Mouse (Mus musculus) cerebellum, postnatal 25 days (tissue): ENCODE results near the gene Galnt13.
A peak's percentile ranks its signal among the peaks of the same experiment; 100 is the strongest.
"Not testable (repeated sequence)": the region's sequence is repeated elsewhere in the genome, so short reads cannot be mapped to it uniquely, and the experiment has no call there.

Experiments
- DNase-seq, 2 experiments: peaks; one replicate each; pipeline ENCODE4 v3.0.0; 2021; ENCODE audit warnings: mixed read lengths in 2 of 2

Galnt13 gene

DNA sequence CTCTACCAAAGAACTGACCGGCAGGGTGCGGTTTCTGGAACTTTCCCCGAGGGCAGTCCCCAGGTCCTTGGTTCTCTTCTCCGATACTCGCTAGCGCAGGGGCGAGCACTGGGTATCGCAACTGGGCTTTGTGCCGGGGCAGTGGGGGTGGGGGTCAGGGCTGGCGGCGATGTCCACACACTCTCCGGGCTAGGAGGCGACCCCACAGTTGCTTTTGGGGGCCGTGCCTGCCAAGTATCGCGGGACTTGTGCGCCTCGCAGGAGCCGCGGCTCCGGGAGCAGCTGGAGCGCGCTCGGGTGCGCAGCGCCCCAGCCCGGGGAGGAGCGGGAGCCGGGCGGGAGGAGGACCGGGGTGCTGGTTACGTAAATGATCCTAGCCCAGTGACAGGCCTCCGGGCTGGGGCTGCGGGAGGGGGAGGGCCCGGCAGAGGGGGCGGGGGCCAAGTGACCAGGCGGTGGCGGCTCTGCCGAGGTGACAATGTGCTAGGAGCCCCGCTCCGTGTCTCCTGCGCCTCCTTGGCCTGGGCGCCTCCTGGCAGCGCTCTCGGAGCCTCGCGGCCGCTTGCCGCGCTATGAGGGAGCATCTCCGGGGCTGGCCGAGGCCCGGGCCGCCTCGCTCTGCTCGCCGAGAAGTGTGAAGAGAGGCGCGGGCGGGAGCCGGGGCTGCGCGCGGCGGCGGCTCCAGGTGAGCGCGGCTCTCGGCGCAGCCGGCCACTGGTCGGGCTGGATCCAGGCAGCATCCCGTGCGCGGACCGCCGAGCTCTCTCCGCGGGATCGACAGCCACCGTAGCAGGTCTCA is at the start of gene Galnt13:
Gene Galnt13 (plus strand): TSS at position 381 of the 799 bp plus-strand sequence.
- DNase-seq, result peak; percentile 94 to 95

DNA sequence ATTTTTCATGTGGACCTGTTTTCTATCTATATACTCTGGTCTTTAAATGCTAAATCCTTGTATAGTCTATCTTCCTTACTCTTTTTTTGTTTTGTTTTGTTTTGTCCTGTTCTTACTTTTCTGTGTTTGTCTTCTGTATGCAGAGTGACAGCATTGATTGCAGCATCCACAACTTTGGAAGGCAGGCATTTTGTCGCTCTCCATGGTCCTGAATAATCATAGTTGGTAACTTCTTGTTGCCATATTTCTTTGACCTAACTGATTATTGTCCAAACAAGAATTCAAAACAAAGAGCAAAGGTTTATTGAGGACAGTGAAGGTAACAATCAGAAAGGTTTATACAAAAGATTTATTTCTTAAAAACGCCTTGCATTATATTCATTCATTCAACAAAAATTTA is 5.1 kb upstream of the Galnt13 start:
- DNase-seq, result no peak

DNA sequence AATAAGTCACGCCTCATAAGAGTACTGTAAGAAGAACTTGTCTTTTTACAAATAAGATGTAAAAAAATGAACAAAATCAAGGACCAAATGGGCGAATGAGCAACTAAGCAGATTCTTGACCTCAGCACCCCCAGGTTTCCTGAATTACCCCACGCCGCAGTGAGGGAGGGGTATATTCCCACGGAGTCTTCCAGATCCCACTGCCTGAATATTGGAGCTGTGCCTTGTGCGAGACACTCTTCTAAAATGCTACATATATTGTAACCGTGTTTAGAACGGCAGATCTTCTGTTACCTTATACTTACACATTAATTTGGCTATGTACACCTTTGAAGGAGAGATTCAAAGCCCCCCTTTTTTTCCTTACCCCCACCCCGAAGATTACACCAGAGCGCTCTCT is 737 bp upstream of the Galnt13 start:
- DNase-seq, result peak; percentile 28 to 38

DNA sequence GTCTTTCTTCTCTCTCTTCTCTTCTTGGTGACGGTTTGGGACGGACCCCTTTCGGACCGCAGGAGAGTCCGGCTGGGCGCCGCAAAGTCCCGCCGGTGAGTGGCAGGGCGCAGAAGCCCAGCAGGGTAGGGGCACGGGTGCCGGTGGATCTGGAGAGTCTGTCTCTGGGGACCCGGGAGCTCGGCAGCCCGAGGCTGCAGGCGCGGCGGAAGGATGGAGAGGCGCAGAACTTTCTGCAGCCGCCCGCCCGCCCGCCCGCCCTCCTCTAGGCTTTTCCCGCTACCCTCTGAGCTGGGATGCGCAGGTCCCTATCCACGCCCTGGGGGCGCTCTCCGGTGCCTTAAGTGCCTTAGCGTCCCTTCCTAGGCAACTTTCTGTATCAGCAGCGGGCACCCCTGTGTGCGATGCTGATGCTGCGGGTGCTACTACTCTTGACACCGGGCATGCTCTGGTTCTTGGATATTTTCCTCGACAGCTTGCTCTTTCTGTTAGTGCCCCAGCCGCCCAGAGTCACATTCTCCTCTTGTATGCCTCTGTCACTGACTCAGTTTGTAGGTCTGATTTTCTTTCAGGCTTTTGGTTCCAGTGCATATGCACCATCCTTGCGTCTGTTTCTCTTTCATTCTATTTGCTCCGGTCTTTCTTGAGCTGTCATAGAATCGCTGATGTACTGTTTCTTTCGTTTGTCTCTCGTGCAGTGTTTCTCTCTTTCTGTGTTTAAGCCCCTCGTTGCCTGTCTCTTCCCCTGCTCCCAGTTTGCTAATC is 801 bp downstream of the Galnt13 start:
- DNase-seq, result peak; percentile 79 to 87

DNA sequence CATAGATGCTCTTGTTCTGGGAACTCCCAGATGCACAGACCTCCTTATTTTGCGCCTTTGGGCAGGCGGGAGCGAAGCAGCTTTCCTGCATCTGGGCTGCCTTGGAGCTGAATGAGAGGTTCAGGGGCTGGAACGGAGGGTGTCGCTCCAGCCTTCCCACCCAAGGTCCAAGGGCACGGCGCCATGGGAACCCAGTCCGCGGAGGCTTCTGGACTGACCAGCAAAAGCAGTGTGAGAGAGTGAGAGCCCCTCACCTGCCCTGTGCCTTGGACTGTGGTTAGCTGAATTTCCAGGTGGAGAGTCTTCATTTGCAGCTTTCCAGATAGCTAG is 1.3 kb downstream of the Galnt13 start:
- peak; percentile 77 to 84 for DNase-seq

DNA sequence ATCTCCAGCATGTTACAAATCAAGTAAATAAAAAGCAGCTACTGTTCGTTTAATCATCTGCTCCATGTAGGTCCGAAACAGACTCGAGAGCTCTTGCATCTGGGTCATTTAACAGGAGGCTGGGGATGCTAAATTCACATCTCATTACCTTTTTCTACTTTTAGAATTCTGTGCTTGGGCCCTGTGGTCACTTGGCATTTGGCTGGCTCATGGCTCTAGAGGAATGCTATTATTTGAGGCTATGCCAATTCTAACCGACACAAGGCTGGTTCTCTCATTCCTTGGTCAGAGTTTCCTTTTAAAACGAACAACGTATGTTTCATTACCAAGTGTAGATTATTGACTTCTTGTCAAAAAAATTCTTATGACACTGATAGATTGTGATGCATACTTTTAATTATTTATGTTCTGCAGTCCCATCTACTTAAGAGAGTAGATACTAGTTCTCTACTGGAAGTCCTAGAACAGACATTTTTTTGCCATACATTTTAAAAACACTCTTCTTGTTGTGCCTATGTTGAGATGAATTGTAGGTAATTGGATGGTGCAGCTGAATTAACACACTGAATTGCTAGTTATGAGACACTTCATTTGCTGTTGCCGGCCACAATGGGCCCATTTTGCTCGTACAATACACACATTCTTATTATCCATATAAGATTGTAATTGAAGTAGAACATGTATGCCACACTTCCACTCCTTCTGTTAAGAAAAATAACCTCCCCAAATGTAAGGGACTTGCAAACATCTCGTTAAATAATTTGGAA is 6.8 kb downstream of the Galnt13 start:
- DNase-seq, result peak; percentile 65 to 79

DNA sequence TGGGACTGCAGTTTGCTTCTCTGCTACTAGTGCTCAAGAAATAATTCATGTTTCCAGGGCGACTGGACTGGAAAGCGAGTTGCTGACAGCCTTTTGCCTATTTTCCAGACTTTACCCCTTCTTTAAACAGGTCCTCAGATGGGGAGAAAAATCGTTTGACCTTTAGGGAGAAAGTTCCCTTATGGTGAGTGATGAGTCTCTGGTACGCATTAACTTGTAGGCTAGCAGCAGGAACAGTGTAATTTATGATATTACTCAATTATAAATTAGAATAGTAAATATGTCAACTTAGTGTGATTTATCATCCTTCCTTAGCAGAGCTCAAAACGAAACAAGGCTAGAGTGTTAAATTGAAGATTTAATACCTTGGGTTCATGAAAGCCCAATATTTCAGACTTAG is 47.3 kb downstream of the Galnt13 start:
- DNase-seq, result no peak

DNA sequence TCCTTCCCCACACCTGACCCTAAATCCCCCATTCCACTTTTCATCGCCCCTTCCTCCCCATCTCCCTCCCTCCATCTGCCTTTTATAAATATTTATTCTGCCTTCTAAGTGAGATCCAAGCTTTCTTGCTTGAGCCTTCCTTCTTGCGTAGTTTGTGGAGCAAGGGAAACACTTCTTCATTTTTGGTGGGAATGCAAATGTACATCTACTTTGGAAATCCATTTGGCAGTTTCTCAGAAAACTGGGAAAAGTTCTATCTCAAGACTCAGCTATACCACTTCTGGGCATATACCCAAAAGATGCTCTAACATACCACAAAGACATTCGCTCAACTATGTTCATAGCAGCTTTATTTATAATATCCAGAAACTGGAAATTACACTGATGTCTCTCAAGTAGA is 86.9 kb downstream of the Galnt13 start:
- DNase-seq, result no peak

DNA sequence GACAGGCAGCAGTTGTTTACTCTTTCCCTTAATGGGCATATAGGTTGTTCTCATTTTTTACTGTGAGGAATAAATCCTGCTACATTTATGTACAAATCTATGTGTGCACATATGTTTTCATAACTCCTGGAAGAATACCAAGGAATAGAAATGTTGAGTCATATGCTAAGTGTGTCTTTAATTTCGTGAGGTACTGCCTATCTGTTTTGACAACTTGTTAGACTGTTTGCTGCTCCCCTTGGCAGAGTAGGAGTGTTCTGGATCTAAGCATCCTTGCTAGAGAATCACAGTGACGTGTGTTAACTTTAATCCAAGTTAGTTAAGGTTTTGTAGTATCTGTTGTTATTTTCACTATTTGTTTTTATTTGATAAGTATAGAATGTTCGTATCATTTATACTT is 91.0 kb downstream of the Galnt13 start:
- DNase-seq, result no peak

DNA sequence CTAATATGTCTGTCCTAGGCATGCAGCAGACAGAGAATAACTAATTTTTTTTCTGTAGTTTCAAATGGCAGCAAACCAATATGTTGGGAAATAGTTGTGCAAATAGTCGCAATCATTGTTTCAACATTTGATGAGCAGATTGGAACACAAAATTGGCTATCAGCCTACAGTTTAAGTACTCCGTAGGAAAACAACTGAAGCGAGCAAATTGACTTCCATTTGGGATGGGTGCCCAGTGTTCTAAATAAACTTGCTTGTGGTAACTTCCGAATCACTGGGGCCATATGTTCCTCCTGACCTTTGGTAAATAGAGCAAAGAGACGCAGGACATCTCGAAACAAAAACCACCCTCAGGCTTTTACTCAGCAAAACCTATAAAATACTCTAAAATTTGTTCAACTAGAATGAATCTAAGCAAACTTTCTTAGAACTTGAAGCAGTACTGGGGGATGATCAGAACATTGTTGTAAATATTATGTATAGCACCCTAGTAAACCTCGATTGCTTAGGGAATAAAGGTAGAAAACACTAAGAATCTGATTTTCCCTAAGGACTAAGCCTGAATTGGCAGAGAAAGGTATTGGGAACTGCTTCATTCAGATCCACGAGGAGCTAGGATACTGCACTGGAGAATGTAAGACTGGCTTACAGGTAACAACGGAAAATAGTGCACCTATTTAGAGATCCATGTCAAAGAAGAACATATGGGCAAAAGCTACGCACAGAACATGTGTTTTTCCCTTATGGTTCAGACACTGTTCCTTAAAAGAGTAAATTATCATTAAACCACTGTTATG is 122.4 kb downstream of the Galnt13 start:
- DNase-seq, result peak; percentile 77 to 88

DNA sequence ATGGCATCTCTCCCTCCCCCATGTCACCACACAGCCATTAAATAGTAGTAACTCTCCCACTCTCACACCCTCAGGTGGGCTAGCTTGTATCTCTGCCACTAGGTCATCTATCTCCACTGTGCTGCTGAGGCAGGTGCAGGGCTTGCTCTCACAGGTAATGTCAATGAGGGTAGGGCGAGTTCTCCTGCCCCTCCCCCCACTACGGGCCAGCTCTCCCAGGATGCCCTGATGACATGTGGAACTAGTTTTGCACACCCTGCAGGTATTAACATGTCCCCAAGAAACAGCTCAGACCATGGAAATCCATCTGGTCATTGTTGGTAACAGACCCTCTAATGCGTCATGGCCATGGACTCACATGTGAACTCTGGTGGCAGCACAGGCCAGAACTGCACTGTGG is 129.0 kb downstream of the Galnt13 start:
- DNase-seq, result no peak

DNA sequence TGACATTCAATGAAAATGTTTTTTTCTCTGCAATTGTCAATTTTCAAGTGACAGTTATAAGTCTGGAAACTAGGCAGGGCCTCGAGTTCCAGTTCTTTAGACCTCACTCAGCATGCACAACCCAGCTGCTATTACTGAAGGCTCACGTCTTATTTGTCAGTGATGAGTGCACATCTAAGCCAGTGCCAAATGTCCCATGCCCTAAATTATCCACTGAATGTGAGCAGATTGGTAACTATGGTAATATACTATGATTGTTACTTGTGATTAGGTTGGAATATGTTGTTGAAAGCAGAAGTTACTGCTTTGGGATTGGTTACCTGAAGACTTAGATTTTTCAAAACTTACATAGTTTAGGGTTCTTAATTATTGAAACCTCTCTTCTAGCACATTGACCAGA is 131.1 kb downstream of the Galnt13 start:
- no peak for DNase-seq

DNA sequence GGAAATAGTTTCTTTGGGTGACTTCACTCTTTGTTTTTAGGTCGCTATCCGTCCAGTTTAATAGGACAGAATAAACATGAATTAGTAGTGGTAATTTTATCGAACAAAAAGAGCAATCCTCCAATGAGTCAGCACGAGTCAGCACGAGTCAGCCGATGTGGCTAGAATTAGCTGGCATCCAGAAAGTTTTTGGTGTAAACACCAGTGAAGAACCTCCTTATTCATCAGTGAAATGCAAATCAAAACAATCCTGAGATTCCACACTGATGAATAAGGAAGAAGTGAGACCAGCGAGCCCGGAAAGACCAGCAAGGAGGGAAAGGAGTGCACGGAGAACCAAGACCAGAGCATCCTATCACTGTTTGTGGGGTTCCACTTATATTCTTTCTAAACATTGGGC is 131.5 kb downstream of the Galnt13 start:
- DNase-seq, result no peak

DNA sequence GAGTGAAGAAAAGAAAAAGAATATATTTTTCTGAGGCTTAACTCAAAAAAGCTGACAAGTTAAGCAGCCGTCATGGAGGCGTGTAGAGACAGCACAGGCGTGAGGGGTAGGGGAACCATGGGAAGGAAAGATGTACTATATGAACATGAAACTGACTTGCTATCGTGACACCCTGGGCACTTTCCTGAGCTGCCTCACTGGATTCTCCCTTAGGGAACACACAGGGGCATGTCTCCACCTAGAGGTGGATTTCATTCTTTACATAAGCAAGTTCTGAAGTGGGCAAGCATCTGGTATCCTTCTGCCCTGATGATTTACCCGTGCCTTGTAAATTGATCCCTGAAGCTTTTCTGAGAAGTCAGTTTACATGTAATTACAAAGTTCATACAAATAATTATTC is 277.7 kb downstream of the Galnt13 start:
- not testable (repeated sequence) for DNase-seq

DNA sequence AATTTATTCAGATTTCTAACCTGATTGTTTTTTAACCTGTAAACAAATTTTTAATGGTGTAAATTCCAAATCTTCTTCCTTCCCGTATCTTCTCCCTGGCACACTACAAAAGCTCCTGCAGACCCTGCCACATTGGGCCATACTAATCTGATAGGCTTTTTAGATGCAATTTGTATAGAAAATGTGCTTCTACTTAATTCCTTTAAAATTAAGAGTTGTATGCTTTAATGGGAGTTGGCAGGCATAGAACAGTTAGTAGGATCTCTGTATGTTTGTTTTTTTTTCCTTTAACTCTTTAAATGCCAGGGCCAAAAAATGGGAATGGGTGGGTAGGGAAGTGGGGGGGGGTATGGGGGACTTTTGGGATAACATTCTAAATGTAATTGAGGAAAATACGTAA is 315.1 kb downstream of the Galnt13 start:
- DNase-seq, result no peak

DNA sequence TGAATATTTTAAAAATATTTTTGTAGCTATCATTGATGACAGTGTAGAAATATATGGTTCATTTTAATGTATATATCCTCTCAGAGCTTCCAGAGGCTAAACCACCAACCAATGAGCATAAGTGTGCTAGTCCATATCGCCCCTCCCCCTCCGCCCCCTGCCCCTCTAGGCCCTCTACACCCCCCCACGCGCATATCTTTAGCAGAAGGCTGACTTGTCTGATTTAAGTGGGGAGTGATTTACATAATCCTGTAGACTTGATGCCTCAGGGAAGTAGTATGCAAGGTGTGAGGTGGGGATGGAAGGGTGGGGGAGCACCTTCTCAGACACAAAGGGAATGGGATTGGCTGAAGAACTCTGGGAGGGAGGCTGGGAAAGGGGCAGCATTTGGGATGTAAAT is 323.7 kb downstream of the Galnt13 start:
- DNase-seq, result peak in 1 of 2 experiments; percentile 4

DNA sequence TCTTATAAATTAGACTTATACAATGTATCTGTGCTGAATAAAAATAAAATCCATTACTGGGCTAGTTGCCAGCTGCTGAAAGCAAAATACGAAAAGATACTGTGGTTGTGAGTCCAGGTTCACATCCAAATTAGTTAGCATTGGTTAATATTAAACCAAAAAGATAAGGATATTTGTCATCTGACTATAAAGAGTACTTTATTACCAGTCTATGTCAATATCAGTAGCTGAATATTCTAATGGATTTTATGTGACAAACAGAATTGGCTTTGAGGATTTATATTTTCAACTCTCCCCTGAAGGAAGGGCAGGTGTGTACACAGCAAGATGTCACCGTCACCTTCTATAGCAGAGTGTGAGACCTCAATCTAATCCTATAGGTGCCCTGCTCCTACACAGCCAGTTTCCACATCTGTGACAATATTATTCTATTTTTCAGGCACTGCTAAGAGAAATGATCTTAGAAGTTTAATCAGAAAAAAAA is 342.7 kb downstream of the Galnt13 start:
- no peak for DNase-seq

DNA sequence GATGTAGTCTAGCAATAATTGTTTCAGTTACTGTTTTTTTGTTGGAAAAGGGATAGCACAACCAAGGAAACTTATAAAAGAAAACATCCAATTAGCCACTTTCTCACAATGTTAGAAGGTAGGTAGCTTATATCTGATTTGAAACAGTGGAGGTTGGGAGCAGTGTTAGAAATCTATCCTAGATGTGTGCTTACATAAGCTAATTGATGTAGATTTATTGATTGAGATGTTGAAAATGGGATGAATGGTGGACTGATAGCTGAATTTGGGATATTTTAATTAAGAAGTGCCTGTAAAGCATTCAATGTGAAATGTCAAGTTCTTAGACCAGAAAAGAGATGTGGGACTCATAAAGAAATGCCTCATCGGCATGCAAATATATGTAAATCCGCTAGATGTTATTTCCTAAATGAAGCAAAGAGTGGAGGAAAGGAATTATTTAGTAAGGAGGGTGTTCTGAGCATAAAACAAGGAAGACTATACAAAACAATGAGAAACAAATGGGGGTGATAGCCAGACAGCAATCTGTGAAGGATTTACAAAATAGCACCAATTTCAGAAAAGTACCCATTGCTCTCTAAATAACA is 377.6 kb downstream of the Galnt13 start:
- DNase-seq, result no peak

DNA sequence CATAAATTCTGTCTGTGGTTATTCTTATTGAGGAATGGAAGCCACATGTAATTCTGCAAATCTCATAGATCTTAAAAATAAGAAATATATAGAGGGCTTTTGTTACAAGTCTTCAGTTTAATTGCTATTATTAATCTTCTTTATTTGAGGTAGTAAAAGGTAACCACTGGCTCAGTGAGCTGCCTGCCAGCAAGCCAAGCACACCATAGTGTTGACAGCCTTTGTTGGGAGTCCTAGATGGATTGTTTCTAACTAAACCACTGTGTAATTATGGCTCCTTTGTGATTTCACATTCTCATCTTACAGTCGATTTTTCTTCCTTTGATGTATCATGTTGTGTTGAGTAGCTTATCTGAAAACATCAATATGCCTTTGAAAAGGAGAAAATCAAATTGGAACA is 405.1 kb downstream of the Galnt13 start:
- DNase-seq, result no peak

DNA sequence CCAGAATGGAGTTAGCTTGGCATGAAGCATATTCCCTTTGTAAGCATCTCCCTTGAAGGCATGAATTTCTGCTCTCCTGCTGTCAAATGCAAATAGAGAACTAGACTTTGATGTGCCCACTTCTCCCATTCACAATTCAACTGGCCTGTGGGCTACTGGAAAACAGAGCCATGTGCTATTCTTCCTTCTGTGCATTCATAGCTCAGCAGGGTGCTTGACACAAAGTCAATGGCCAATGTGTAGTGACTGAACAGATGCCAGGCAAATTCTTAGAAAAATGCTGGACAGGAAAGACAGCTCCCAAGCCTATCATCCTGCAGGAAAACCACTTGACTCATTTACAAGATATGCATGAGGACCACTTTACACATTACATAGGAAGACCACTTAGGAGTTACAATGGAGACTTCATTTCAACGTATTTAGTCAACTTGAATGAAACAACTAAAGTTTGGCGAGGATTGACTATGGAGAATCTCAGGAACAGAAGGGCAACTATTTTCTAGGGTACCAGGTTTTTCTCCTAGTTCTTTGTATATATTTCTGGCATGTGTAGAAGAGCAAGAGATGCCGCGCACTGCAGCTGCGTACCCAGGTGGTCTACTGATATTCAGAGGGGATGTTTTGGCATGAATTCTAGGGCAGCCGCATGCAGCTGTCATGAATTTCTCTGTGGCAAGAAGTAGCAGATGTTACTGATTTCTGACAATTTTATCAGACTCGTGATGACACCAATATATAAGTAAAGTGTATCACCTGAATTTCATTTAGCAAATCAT is 470.4 kb downstream of the Galnt13 start:
- DNase-seq, result peak; percentile 65 to 78

DNA sequence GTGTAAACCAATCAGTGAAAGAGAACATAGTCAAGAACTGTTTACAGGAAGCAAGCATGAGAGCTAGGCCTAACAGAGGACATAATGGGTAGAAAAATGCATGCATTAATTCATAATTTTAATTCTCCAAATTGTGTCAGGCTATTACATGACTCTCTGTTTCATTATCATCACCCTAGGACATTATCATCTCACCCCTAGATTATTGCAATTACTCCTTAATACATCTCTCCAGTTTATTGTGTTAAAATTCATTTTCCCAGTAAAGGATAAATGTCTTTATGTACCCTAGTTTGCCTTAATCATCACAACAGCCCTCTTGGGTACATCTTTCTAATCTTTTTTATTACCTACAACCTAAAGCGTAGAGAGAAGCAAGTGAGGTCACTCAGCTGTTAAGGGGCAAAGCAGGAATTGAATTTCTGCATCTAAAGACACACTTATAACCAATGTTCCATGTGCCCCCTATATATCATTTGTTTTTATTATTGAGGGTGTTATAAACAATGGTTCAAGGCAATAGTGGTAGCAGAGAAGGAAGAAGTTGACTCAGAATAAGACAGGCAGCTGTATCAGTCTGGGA is 479.1 kb downstream of the Galnt13 start:
- no peak for DNase-seq
